Mouse (Mus musculus) forebrain, embryonic 16.5 days (tissue): Measurements from ENCODE around the gene Homer1. TPM values are rescaled to one million over a fixed set of nuclear protein-coding genes. Genes with fewer than 3 reads are reported as not detected.

Source experiments
- ATAC-seq: fragments of 200-750 bp; cut with Nextera tagmentation; 2 replicates; pipeline ENCODE4 v1.8.0; 2017; ENCODE audit warnings: mild to moderate bottlenecking, moderate library complexity
- H3K27ac ChIP-seq: fragments of 300-500 bp; sonication (generic); 2 replicates; pipeline ENCODE4 v1.5.1; 2014; ENCODE audit warnings: low read length, control low read depth
- H3K27me3 ChIP-seq: fragments of 300-500 bp; sonication (generic); replicated peaks from 2 replicates; pipeline ENCODE4 v1.6.1; 2014; ENCODE audit warnings: low read length; ENCODE audit not compliant: control insufficient read depth, insufficient read depth
- H3K36me3 ChIP-seq: fragments of 300-500 bp; sonication (generic); 2 replicates; pipeline ENCODE4 v1.6.1; 2014; ENCODE audit not compliant: control insufficient read depth, insufficient read depth
- H3K4me1 ChIP-seq: fragments of 300-500 bp; sonication (generic); replicated peaks from 2 replicates; pipeline ENCODE4 v1.6.1; 2014; ENCODE audit warnings: low read length; ENCODE audit not compliant: control insufficient read depth, insufficient read depth
- H3K4me2 ChIP-seq: fragments of 300-500 bp; sonication (generic); 2 replicates; pipeline ENCODE4 v1.6.1; 2014; ENCODE audit warnings: mild to moderate bottlenecking, low read length, control low read depth
- H3K4me3 ChIP-seq: fragments of 300-500 bp; sonication (generic); replicated peaks from 2 replicates; pipeline ENCODE4 v1.5.1; 2014; ENCODE audit warnings: mild to moderate bottlenecking, low read length, control low read depth
- H3K9ac ChIP-seq: fragments of 300-500 bp; sonication (generic); replicated peaks from 2 replicates; pipeline ENCODE4 v1.6.1; 2014; ENCODE audit warnings: low read depth, low read length, control low read depth
- H3K9me3 ChIP-seq: fragments of 300-500 bp; sonication (generic); 2 replicates; pipeline ENCODE4 v1.6.1; 2016; ENCODE audit warnings: low read length; ENCODE audit not compliant: control insufficient read depth
- WGBS: fragments of 180-500 bp; shearing (Covaris S2); extraction: QIAGEN DNeasy Blood & Tissue Kit; methylation state at CpG from one replicate; pipeline ENCODE4 v1.1.7; 2014; 5-methylcytosine and 5-hydroxymethylcytosine counted together
- polyA plus RNA-seq: library from polyadenylated mRNA; unstranded; fragments of >200 nt; fragmentation: Nextera tagmentation; extraction: Ambion mirVana; gene quantifications from 2 replicates; pipeline ENCODE4 v1.2.1, GENCODE M21; 2015

Gene Homer1
- polyA plus RNA-seq, 1 experiment from 2014 or later, result 15.7 TPM

DNA sequence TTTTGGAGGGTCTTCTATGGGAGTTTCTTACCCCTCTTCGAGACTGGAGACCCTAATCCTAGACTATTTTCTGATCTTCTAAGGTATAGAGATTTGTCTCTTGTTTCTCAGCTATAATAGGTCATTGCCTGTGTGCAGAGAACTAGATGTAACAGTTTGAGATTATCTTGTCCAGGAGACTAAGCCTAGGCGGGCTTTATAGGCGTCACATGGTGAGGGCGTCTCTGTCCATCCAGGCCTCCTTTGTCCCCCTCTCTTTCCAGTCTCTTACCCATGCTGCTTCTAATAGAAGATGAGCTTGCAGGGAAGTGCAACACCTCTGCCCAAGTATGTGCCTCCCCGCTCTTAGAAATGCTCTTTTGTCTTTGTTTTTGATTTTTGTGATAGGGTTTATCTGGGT is 83.7 kb downstream of the Homer1 start:
- no peak overlapping the region for H3K4me2 ChIP-seq
- H3K9ac ChIP-seq, result no peak overlapping the region
- no peaks in the 10 kb centered on the region for H3K36me3 ChIP-seq
- H3K27me3 ChIP-seq, result no peaks in the 10 kb centered on the region
- no peak for ATAC-seq
- no peak overlapping the region for H3K4me3 ChIP-seq
- no peaks in the 10 kb centered on the region for H3K4me1 ChIP-seq
- H3K9me3 ChIP-seq, result no peaks in the 10 kb centered on the region
- WGBS, result 91% methylated on average over 5 of the region's 5 CpGs
- no peak overlapping the region for H3K27ac ChIP-seq

DNA sequence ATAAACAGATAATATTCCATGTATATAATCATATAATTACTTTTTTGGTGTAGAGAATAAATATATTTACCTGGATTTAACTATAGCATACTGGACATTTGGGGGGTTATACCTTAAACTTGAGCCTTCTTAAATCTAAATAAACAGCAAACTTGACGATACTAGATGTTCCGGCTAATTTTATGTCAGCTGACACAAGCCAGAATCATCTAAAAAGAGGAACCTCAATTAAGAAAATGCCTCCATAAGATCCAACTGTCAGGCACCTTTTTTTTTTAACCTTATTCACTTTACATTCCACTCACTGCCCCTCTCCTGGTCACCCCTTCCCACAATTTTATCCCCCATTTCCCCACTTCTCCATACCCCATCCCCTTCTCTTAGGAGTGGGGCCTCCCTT is 84.2 kb downstream of the Homer1 start:
- Histone ChIP-seq H3K4me2 (no peak overlapping the region), H3K27ac (no peak overlapping the region), H3K4me3 (no peak overlapping the region), H3K4me1 (no peaks in the 10 kb centered on the region), H3K27me3 (no peaks in the 10 kb centered on the region), H3K9me3 (no peaks in the 10 kb centered on the region), H3K36me3 (no peaks in the 10 kb centered on the region), H3K9ac (no peak overlapping the region)
- ATAC-seq, result no peak
- 94% methylated on average over 2 of the region's 2 CpGs for WGBS

DNA sequence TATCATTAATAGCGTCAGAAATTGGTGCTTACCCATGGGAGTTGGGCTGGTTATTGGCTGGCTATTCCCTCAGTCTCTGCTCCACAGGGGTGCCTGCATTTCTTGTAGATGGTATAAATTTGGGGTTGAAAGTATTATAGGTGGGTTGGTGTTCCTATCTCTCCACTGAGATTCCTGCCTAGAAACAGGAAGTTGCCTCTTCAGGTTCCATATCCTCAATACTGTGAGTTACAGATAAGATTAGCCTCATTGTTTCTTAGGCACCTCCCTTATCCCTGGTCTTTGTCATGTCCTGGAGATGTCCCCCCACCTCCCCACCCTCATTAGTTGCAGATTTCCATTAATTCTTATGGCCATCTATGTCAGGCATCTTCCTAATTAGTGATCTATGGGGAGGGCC is 85.0 kb downstream of the Homer1 start:
- WGBS, result 91% methylated on average over 1 of the region's 1 CpGs
- no peaks in the 10 kb centered on the region for H3K9me3 ChIP-seq
- no peak for ATAC-seq
- H3K9ac ChIP-seq, result no peak overlapping the region
- H3K4me2 ChIP-seq, result no peak overlapping the region
- no peaks in the 10 kb centered on the region for H3K4me1 ChIP-seq
- H3K27me3 ChIP-seq, result no peaks in the 10 kb centered on the region
- no peak overlapping the region for H3K27ac ChIP-seq
- H3K36me3 ChIP-seq, result no peaks in the 10 kb centered on the region
- no peak overlapping the region for H3K4me3 ChIP-seq

- H3K9ac ChIP-seq, result no peak overlapping the region
- H3K27me3 ChIP-seq, result no peaks in the 10 kb centered on the region
- no peak overlapping the region for H3K4me3 ChIP-seq
- no peaks in the 10 kb centered on the region for H3K36me3 ChIP-seq
- no peak overlapping the region for H3K27ac ChIP-seq
- H3K4me1 ChIP-seq, result no peaks in the 10 kb centered on the region
- ATAC-seq, result no peak
- no peak overlapping the region for H3K4me2 ChIP-seq
- no peaks in the 10 kb centered on the region for H3K9me3 ChIP-seq
- WGBS, result 80% methylated on average over 1 of the region's 1 CpGs
These were observed 85.7 kb downstream of the Homer1 start for GRCm38 (mm10) chr13:93385147-93385546.

DNA sequence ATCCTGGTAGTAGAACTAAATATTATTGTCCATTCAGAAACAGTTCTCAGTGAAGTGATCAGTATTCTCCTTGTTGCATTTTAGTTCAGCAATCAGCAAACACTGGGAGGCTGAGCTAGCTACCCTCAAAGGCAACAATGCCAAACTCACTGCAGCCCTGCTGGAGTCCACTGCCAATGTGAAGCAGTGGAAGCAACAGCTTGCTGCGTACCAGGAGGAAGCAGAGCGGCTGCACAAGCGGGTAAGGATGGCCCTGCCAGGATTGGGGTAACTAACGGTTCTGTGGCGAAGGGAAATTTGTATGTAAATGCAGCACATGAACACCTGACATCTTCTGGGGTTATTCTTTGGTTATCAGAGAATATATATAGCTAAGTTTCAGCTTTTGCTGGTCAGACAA is 88.0 kb downstream of the Homer1 start:
- WGBS, result 48% methylated on average over 5 of the region's 5 CpGs
- H3K36me3 ChIP-seq, result no peaks in the 10 kb centered on the region
- no peaks in the 10 kb centered on the region for H3K9me3 ChIP-seq
- H3K4me2 ChIP-seq, result no peak overlapping the region
- H3K9ac ChIP-seq, result no peak overlapping the region
- H3K4me3 ChIP-seq, result no peak overlapping the region
- no peak overlapping the region; the same call in 1 of the 2 replicates for H3K27ac ChIP-seq
- H3K4me1 ChIP-seq, result no peaks in the 10 kb centered on the region
- H3K27me3 ChIP-seq, result no peaks in the 10 kb centered on the region
- no peak for ATAC-seq

- Histone ChIP-seq H3K4me1 (no peaks in the 10 kb centered on the region), H3K27ac (no peak overlapping the region), H3K36me3 (0 out of 2 replicates have a peak, but pooled peaks cover 2% of the 10 kb centered on the region), H3K9ac (no peak overlapping the region), H3K4me2 (no peak overlapping the region), H3K9me3 (no peaks in the 10 kb centered on the region), H3K4me3 (no peak overlapping the region), H3K27me3 (no peaks in the 10 kb centered on the region)
- WGBS, result 74% methylated on average over 7 of the region's 7 CpGs
- no peak for ATAC-seq
These were observed 89.3 kb downstream of the Homer1 start for GRCm38 (mm10) chr13:93388594-93389241.

DNA sequence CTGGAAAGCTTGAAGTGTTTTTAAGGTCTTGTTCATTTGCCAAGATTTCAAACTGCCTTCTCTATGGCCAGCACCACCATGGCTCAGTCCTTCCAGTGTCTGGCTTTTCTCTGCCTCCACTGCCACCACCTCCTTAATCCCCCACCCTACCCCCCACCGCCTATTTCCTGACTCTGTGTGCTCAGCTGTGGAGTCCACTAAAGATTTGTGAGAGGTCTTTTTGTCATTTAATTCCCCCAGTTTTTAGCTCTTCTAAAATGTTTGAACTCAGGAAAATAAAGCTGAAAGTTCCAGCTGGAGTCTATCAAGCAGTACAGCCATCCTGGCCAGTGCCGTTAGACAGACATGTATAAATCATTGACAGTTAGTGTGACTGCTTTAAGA is 89.8 kb downstream of the Homer1 start:
- ATAC-seq, result no peak
- Histone ChIP-seq H3K27me3 (no peaks in the 10 kb centered on the region), H3K36me3 (peaks cover 5% of the 10 kb centered on the region), H3K9me3 (no peaks in the 10 kb centered on the region), H3K4me1 (no peaks in the 10 kb centered on the region), H3K9ac (no peak overlapping the region), H3K27ac (no peak overlapping the region), H3K4me2 (no peak overlapping the region), H3K4me3 (no peak overlapping the region)
- 47% methylated on average over 2 of the region's 2 CpGs for WGBS

- peaks cover 9% of the 10 kb centered on the region for H3K36me3 ChIP-seq
- no peak overlapping the region for H3K4me2 ChIP-seq
- H3K27me3 ChIP-seq, result no peaks in the 10 kb centered on the region
- H3K4me3 ChIP-seq, result no peak overlapping the region
- no peak overlapping the region for H3K9ac ChIP-seq
- no peak overlapping the region for H3K27ac ChIP-seq
- 0 out of 2 replicates have a peak, but pooled peaks cover 2% of the 10 kb centered on the region for H3K9me3 ChIP-seq
- WGBS, result 84% methylated on average over 5 of the region's 5 CpGs
- no peaks in the 10 kb centered on the region for H3K4me1 ChIP-seq
- no peak for ATAC-seq
These were observed 100.3 kb downstream of the Homer1 start for GRCm38 (mm10) chr13:93399710-93400216.

- Histone ChIP-seq H3K4me1 (no peaks in the 10 kb centered on the region), H3K4me3 (no peak overlapping the region), H3K27ac (no peak overlapping the region), H3K4me2 (no peak overlapping the region), H3K36me3 (peaks cover 8% of the 10 kb centered on the region), H3K9me3 (0 out of 2 replicates have a peak, but pooled peaks cover 2% of the 10 kb centered on the region), H3K27me3 (no peaks in the 10 kb centered on the region), H3K9ac (no peak overlapping the region)
- ATAC-seq, result no peak
- 86% methylated on average over 7 of the region's 7 CpGs for WGBS
These were observed 102.5 kb downstream of the Homer1 start for GRCm38 (mm10) chr13:93401947-93402346.

- no peak for ATAC-seq
- Histone ChIP-seq H3K4me3 (no peak overlapping the region), H3K36me3 (peaks cover 5% of the 10 kb centered on the region; the same call in 1 of the 2 replicates), H3K27me3 (no peaks in the 10 kb centered on the region), H3K27ac (no peak overlapping the region), H3K9me3 (no peaks in the 10 kb centered on the region), H3K4me1 (no peaks in the 10 kb centered on the region), H3K4me2 (no peak overlapping the region), H3K9ac (no peak overlapping the region)
- 93% methylated on average over 5 of the region's 5 CpGs for WGBS
These were observed 107.4 kb downstream of the Homer1 start for GRCm38 (mm10) chr13:93406855-93407254.
